Mouse (Mus musculus): ENCODE data around the gene Rundc3b. TPM values are rescaled to one million over a fixed set of nuclear protein-coding genes. Genes with fewer than 3 reads are reported as not detected.

Rundc3b gene
- polyA plus RNA-seq, 1 experiment from 2014 or later, result 18.8 TPM

GRCm38 (mm10) chr5:8571118-8571517, 51.6 kb downstream of the Rundc3b start:
- WGBS, result 11% methylated on average over 3 of the region's 3 CpGs
- Histone ChIP-seq H3K9me3 (no peaks in the 10 kb centered on the region), H3K4me3 (replicated peaks) (no peak overlapping the region), H3K4me2 (no peak overlapping the region), H3K9ac (no peak overlapping the region), H3K4me1 (no peaks in the 10 kb centered on the region; the same call in 1 of the 2 replicates), H3K27me3 (no peaks in the 10 kb centered on the region), H3K27ac (no peak overlapping the region), H3K36me3 (replicated peaks) (no peaks in the 10 kb centered on the region)
- no peak for ATAC-seq (ENCODE audit: low FRiP score)

GRCm38 (mm10) chr5:8566867-8567266, 55.9 kb downstream of the Rundc3b start:
- Histone ChIP-seq H3K27ac (no peak overlapping the region), H3K4me1 (no peaks in the 10 kb centered on the region; the same call in 1 of the 2 replicates), H3K9ac (no peak overlapping the region), H3K36me3 (replicated peaks) (no peaks in the 10 kb centered on the region), H3K9me3 (no peaks in the 10 kb centered on the region), H3K27me3 (no peaks in the 10 kb centered on the region), H3K4me2 (no peak overlapping the region), H3K4me3 (replicated peaks) (no peak overlapping the region)
- no peak; the same call in 1 of the 2 replicates for ATAC-seq (ENCODE audit: low FRiP score)
- 25% methylated on average over 3 of the region's 3 CpGs for whole genome bisulfite sequencing

- H3K9me3 ChIP-seq, result no peaks in the 10 kb centered on the region
- no peak overlapping the region for H3K27ac ChIP-seq
- no peak overlapping the region for H3K9ac ChIP-seq
- no peak overlapping the region for H3K4me2 ChIP-seq
- H3K4me3 ChIP-seq (replicated peaks), result no peak overlapping the region
- 32% methylated on average over 2 of the region's 5 CpGs for WGBS
- ATAC-seq (ENCODE audit: low FRiP score), result no peak; the same call in 1 of the 2 replicates
- no peaks in the 10 kb centered on the region for H3K4me1 ChIP-seq
- H3K27me3 ChIP-seq, result no peaks in the 10 kb centered on the region
- peaks cover 5% of the 10 kb centered on the region; the same call in 1 of the 2 replicates for H3K36me3 ChIP-seq (replicated peaks)
These were observed 78.2 kb downstream of the Rundc3b start for GRCm38 (mm10) chr5:8544512-8544911.

- H3K4me3 ChIP-seq (replicated peaks), result no peak overlapping the region
- H3K27me3 ChIP-seq, result no peaks in the 10 kb centered on the region
- no peak overlapping the region for H3K4me2 ChIP-seq
- no peaks in the 10 kb centered on the region for H3K4me1 ChIP-seq
- no peaks in the 10 kb centered on the region for H3K36me3 ChIP-seq (replicated peaks)
- no peak for ATAC-seq (ENCODE audit: low FRiP score)
- WGBS, result 71% methylated on average over 3 of the region's 3 CpGs
- no peak overlapping the region for H3K27ac ChIP-seq
- H3K9me3 ChIP-seq, result no peaks in the 10 kb centered on the region
- H3K9ac ChIP-seq, result no peak overlapping the region
These were observed 80.0 kb downstream of the Rundc3b start for GRCm38 (mm10) chr5:8542631-8543207.

- ATAC-seq (ENCODE audit: low FRiP score), result no peak
- Histone ChIP-seq H3K27ac (no peak overlapping the region), H3K27me3 (no peaks in the 10 kb centered on the region), H3K36me3 (replicated peaks) (no peaks in the 10 kb centered on the region), H3K9ac (no peak overlapping the region), H3K4me2 (no peak overlapping the region), H3K9me3 (no peaks in the 10 kb centered on the region), H3K4me1 (no peaks in the 10 kb centered on the region), H3K4me3 (replicated peaks) (no peak overlapping the region)
- WGBS, result 72% methylated on average over 7 of the region's 7 CpGs
These were observed 81.3 kb downstream of the Rundc3b start for GRCm38 (mm10) chr5:8541120-8542117.

- ATAC-seq (ENCODE audit: low FRiP score), result no peak
- H3K4me2 ChIP-seq, result no peak overlapping the region
- H3K27ac ChIP-seq, result no peak overlapping the region
- no peaks in the 10 kb centered on the region for H3K27me3 ChIP-seq
- no peak overlapping the region for H3K4me3 ChIP-seq (replicated peaks)
- WGBS, result 59% methylated on average over 3 of the region's 3 CpGs
- H3K36me3 ChIP-seq (replicated peaks), result no peaks in the 10 kb centered on the region
- no peak overlapping the region for H3K9ac ChIP-seq
- no peaks in the 10 kb centered on the region for H3K9me3 ChIP-seq
- no peaks in the 10 kb centered on the region for H3K4me1 ChIP-seq
These were observed 103.7 kb downstream of the Rundc3b start for GRCm38 (mm10) chr5:8519006-8519405.

GRCm38 (mm10) chr5:8491778-8492177, 131.0 kb downstream of the Rundc3b start:
- no peak overlapping the region for H3K4me3 ChIP-seq (replicated peaks)
- H3K4me1 ChIP-seq, result peaks cover 12% of the 10 kb centered on the region
- no peak overlapping the region for H3K4me2 ChIP-seq
- H3K36me3 ChIP-seq (replicated peaks), result no peaks in the 10 kb centered on the region
- no peaks in the 10 kb centered on the region for H3K27me3 ChIP-seq
- no peak for ATAC-seq (ENCODE audit: low FRiP score)
- 51% methylated on average over 4 of the region's 4 CpGs for WGBS
- H3K9ac ChIP-seq, result no peak overlapping the region
- H3K27ac ChIP-seq, result no peak overlapping the region
- no peaks in the 10 kb centered on the region for H3K9me3 ChIP-seq

- no peak overlapping the region for H3K9ac ChIP-seq
- peak; percentile 73 for ATAC-seq (ENCODE audit: low FRiP score)
- H3K9me3 ChIP-seq, result no peaks in the 10 kb centered on the region
- H3K27ac ChIP-seq, result peak overlapping the region; percentile 39; the same call in 1 of the 2 replicates
- no peak overlapping the region for H3K4me2 ChIP-seq
- H3K36me3 ChIP-seq (replicated peaks), result no peaks in the 10 kb centered on the region
- WGBS, result 30% methylated on average over 6 of the region's 6 CpGs
- no peaks in the 10 kb centered on the region for H3K27me3 ChIP-seq
- peaks cover 12% of the 10 kb centered on the region for H3K4me1 ChIP-seq
- H3K4me3 ChIP-seq (replicated peaks), result no peak overlapping the region
These were observed 133.2 kb downstream of the Rundc3b start for GRCm38 (mm10) chr5:8489471-8490110.

GRCm38 (mm10) chr5:8488701-8489297, 134.0 kb downstream of the Rundc3b start:
- peak; percentile 59 for ATAC-seq (ENCODE audit: low FRiP score)
- Histone ChIP-seq H3K9ac (no peak overlapping the region), H3K36me3 (replicated peaks) (no peaks in the 10 kb centered on the region), H3K4me2 (no peak overlapping the region), H3K27ac (peak overlapping the region; percentile 47), H3K4me1 (peaks cover 12% of the 10 kb centered on the region), H3K27me3 (no peaks in the 10 kb centered on the region), H3K9me3 (no peaks in the 10 kb centered on the region), H3K4me3 (replicated peaks) (no peak overlapping the region)
- 14% methylated on average over 2 of the region's 2 CpGs for WGBS

GRCm38 (mm10) chr5:8487989-8488700, 134.6 kb downstream of the Rundc3b start:
- H3K9me3 ChIP-seq, result no peaks in the 10 kb centered on the region
- no peak overlapping the region for H3K4me2 ChIP-seq
- no peak overlapping the region for H3K4me3 ChIP-seq (replicated peaks)
- peak; percentile 66 for ATAC-seq (ENCODE audit: low FRiP score)
- H3K4me1 ChIP-seq, result peaks cover 12% of the 10 kb centered on the region
- H3K36me3 ChIP-seq (replicated peaks), result no peaks in the 10 kb centered on the region
- H3K27ac ChIP-seq, result peak overlapping the region; percentile 47
- 34% methylated on average over 4 of the region's 4 CpGs for WGBS
- H3K27me3 ChIP-seq, result no peaks in the 10 kb centered on the region
- no peak overlapping the region for H3K9ac ChIP-seq

GRCm38 (mm10) chr5:8456561-8456960, 166.2 kb downstream of the Rundc3b start:
- Histone ChIP-seq H3K4me1 (no peaks in the 10 kb centered on the region), H3K9ac (no peak overlapping the region), H3K36me3 (replicated peaks) (peaks cover 10% of the 10 kb centered on the region), H3K27ac (no peak overlapping the region), H3K9me3 (no peaks in the 10 kb centered on the region), H3K4me2 (no peak overlapping the region), H3K27me3 (no peaks in the 10 kb centered on the region), H3K4me3 (replicated peaks) (no peak overlapping the region)
- 91% methylated on average over 5 of the region's 5 CpGs for WGBS
- no peak for ATAC-seq (ENCODE audit: low FRiP score)

Measured in forebrain, embryonic 12.5 days (tissue).